Mouse (Mus musculus) neural tube, embryonic 15.5 days (tissue): Measurements from ENCODE around the gene Ghitm. TPM values are rescaled to one million over a fixed set of nuclear protein-coding genes. Genes with fewer than 3 reads are reported as not detected.

Experiments
- ATAC-seq: fragments of 200-750 bp; cut with Nextera tagmentation; 2 replicates; pipeline ENCODE4 v1.8.0; 2017; ENCODE audit warnings: mild to moderate bottlenecking, moderate TSS enrichment, moderate library complexity; ENCODE audit not compliant: low FRiP score
- H3K27ac ChIP-seq: fragments of 300-500 bp; sonication (generic); replicated peaks from 2 replicates; pipeline ENCODE4 v1.5.1; 2015; ENCODE audit warnings: mild to moderate bottlenecking, inconsistent platforms
- H3K27me3 ChIP-seq: fragments of 300-500 bp; sonication (generic); replicated peaks from 2 replicates; pipeline ENCODE4 v1.6.1; 2015; ENCODE audit warnings: inconsistent platforms
- H3K36me3 ChIP-seq: fragments of 300-500 bp; sonication (generic); 2 replicates; pipeline ENCODE4 v1.6.1; 2015; ENCODE audit warnings: inconsistent platforms
- H3K4me1 ChIP-seq: fragments of 300-500 bp; sonication (generic); 2 replicates; pipeline ENCODE4 v1.6.1; 2015; ENCODE audit warnings: inconsistent platforms
- H3K4me2 ChIP-seq: fragments of 300-500 bp; sonication (generic); 2 replicates; pipeline ENCODE4 v1.6.1; 2015; ENCODE audit warnings: inconsistent platforms, mild to moderate bottlenecking, moderate library complexity
- H3K4me3 ChIP-seq: fragments of 300-500 bp; sonication (generic); replicated peaks from 2 replicates; pipeline ENCODE4 v1.5.1; 2015; ENCODE audit warnings: mild to moderate bottlenecking, inconsistent platforms
- H3K9ac ChIP-seq: fragments of 300-500 bp; sonication (generic); replicated peaks from 2 replicates; pipeline ENCODE4 v1.6.1; 2015; ENCODE audit warnings: mild to moderate bottlenecking, inconsistent platforms
- H3K9me3 ChIP-seq: fragments of 300-500 bp; sonication (generic); replicated peaks from 2 replicates; pipeline ENCODE4 v1.6.1; 2016; ENCODE audit warnings: inconsistent platforms
- WGBS: fragments of 180-500 bp; shearing (Covaris S2); methylation state at CpG from one replicate; pipeline ENCODE4 v1.1.7; 2015; ENCODE audit warnings: mixed read lengths; 5-methylcytosine and 5-hydroxymethylcytosine counted together
- polyA plus RNA-seq: library from polyadenylated mRNA; unstranded; fragments of >200 nt; fragmentation: Nextera tagmentation; extraction: Ambion mirVana; gene quantifications from 2 replicates; pipeline ENCODE4 v1.2.1, GENCODE M21; 2015

Gene Ghitm
- polyA plus RNA-seq, 1 experiment from 2014 or later, result 225 TPM

DNA sequence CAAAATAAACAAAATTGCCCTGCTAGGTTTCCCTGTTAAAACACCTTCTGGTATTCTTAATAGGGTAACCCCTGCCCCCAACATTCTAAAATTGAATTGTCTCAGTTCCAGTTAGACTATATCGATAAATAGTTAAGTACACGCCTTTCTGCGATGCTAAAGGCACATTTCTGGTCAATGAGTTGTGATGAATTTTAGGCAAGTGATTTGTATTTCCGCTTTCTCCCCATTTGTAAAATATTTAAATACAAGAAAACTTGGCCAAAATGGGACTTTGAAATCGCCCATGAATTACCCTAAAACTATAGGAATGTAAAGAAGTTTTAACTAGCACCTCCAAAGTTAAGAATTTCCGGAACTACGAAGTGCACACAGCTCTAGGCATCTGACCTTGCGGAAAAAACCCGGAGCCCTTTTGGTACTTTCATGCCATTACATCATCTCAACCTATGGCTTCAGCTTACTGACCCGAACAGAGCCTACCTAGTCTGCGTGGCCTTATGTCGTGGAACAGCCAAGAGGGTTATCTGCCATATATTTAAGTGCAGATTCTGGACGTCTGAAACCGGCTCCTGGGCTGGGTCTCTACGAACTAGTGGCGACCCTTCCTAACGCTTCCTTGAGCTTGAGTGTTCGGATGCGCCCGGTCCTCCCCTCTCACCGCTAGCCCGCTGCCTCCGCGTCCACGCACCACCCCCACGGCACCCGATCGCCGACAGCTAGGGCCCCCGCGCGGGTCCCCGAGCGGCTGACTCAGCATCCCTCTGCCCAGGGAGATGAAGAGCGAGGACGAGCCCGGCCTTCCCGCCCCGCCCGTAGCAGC, 557 bp downstream of the Ghitm start:
- WGBS, result 2% methylated on average over 40 of the region's 40 CpGs
- no peaks in the 10 kb centered on the region for H3K27me3 ChIP-seq
- peak overlapping the region; percentile 87 for H3K27ac ChIP-seq
- H3K4me3 ChIP-seq, result peak overlapping the region; percentile 89
- H3K9ac ChIP-seq, result peak overlapping the region; percentile 82
- peak overlapping the region; percentile 68 for H3K4me2 ChIP-seq
- peaks cover 13% of the 10 kb centered on the region for H3K4me1 ChIP-seq
- no peaks in the 10 kb centered on the region for H3K9me3 ChIP-seq
- peaks cover 22% of the 10 kb centered on the region for H3K36me3 ChIP-seq
- peak; percentile 32; the same call in 1 of the 2 replicates for ATAC-seq

DNA sequence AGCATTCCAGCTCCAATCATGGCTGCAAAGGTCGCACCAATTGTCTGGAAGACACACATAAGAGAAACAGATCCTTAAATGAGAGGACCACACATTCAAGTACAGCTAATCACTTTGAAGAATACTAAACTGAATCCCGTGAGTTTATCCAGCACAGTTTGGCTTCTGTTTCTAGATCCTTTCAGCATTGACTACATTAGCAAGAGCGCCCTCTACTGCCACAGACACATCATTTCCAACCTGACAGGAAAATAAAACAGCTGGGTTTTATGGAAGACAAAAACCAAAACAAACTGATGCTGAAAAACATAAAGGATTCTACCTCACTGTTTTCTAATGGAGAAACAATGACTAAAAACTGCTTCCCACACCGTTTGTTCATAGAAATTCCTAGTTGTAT, 7.4 kb downstream of the Ghitm start:
- Histone ChIP-seq H3K36me3 (peaks cover 74% of the 10 kb centered on the region), H3K9ac (no peak overlapping the region), H3K4me3 (no peak overlapping the region), H3K4me2 (no peak overlapping the region), H3K27ac (no peak overlapping the region), H3K9me3 (no peaks in the 10 kb centered on the region), H3K27me3 (no peaks in the 10 kb centered on the region), H3K4me1 (no peaks in the 10 kb centered on the region)
- 51% methylated on average over 4 of the region's 4 CpGs for WGBS
- ATAC-seq, result no peak

GRCm38 (mm10) chr14:37119233-37119632, 15.8 kb downstream of the Ghitm start:
- Histone ChIP-seq H3K4me3 (no peak overlapping the region), H3K4me2 (no peak overlapping the region), H3K9me3 (no peaks in the 10 kb centered on the region), H3K27me3 (no peaks in the 10 kb centered on the region), H3K27ac (no peak overlapping the region), H3K36me3 (peaks cover 36% of the 10 kb centered on the region), H3K9ac (no peak overlapping the region), H3K4me1 (no peaks in the 10 kb centered on the region)
- ATAC-seq, result no peak
- WGBS, result 96% methylated on average over 4 of the region's 4 CpGs

- Histone ChIP-seq H3K9ac (no peak within 1 kb of the TSS), H3K4me3 (no peak within 1 kb of the TSS), H3K4me2 (no peak within 1 kb of the TSS), H3K27me3 (no peaks in the 10 kb centered on the region), H3K36me3 (peaks cover 8% of the 10 kb centered on the region; the same call in 1 of the 2 replicates), H3K27ac (no peak within 1 kb of the TSS), H3K9me3 (no peaks in the 10 kb centered on the region), H3K4me1 (no peaks in the 10 kb centered on the region)
- 70% methylated on average over 3 of the region's 3 CpGs for WGBS
- no peak for ATAC-seq
Measured at GRCm38 (mm10) chr14:37113922-37114321, 21.1 kb downstream of the Ghitm start, which contains the start of gene 2610528A11Rik. Gene 2610528A11Rik, minus strand, starts transcription at chr14:37114022.

DNA sequence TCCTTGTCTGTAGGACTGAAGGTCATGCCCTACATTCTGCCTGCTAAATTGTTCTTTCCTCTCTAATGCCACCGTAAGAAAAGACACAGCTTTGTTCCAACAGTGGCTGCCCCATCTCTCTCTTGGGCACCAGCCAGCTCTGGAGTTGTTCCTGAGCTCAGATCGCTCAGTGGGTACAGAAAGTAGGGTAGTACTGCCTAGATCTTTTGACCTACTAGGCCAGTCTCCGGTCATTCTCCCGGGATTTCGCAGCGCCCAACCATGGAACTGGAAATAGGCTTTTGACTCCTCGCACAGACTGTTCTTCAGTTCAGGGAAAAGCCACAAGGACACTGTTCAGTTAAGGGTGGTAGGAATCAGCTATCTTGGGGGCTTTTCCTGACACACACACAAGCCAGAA, 22.1 kb downstream of the Ghitm start:
- Histone ChIP-seq H3K4me2 (no peak overlapping the region), H3K36me3 (0 out of 2 replicates have a peak, but pooled peaks cover 4% of the 10 kb centered on the region), H3K27ac (no peak overlapping the region), H3K9ac (no peak overlapping the region), H3K4me3 (no peak overlapping the region), H3K27me3 (no peaks in the 10 kb centered on the region), H3K9me3 (no peaks in the 10 kb centered on the region), H3K4me1 (no peaks in the 10 kb centered on the region)
- ATAC-seq, result no peak
- WGBS, result 92% methylated on average over 7 of the region's 7 CpGs

DNA sequence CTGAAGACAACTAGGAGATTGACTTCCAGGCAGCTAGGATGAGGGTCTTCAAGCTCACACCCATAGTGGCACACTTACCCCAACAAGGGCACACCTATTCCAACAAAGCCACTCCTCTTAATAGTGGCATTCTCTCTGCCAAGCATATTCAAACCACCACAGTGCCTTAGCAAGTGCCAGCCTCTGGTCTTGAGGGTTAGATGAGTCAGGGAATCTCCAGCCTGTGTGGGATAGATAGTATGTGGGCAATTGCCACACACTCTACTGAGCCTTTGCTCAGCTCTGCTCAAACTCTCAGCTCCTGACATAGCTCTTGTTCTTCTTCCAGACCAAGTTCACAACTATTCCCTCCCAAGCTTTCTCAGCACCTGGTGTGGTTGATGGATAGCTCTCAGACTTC, 23.7 kb downstream of the Ghitm start:
- no peak for ATAC-seq
- Histone ChIP-seq H3K4me3 (no peak overlapping the region), H3K4me2 (no peak overlapping the region), H3K9ac (no peak overlapping the region), H3K4me1 (no peaks in the 10 kb centered on the region), H3K27ac (no peak overlapping the region), H3K36me3 (no peaks in the 10 kb centered on the region), H3K9me3 (no peaks in the 10 kb centered on the region), H3K27me3 (no peaks in the 10 kb centered on the region)

DNA sequence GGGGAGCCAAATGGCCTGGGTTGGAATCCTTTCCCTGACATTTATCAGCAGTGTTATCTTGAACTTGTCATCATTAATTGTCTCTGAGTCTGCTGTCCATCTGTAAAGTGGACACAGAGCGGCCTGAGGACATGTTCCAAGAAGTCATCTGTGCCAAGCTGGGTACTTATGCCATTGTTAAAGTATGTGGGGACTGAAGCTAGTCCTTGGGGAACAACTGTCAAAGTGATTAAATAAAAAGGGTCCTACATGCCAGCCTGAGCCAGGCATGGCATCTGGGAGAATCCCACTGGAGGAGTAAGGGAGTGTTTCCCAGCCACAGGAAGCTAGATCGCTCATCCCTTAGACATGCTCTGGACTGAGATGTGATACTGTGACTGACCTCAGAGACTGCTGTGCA, 24.6 kb downstream of the Ghitm start:
- Histone ChIP-seq H3K4me3 (no peak overlapping the region), H3K9ac (no peak overlapping the region), H3K4me2 (no peak overlapping the region), H3K9me3 (no peaks in the 10 kb centered on the region), H3K27ac (no peak overlapping the region), H3K27me3 (no peaks in the 10 kb centered on the region), H3K4me1 (no peaks in the 10 kb centered on the region), H3K36me3 (no peaks in the 10 kb centered on the region)
- ATAC-seq, result no peak
- 62% methylated on average over 2 of the region's 2 CpGs for WGBS

DNA sequence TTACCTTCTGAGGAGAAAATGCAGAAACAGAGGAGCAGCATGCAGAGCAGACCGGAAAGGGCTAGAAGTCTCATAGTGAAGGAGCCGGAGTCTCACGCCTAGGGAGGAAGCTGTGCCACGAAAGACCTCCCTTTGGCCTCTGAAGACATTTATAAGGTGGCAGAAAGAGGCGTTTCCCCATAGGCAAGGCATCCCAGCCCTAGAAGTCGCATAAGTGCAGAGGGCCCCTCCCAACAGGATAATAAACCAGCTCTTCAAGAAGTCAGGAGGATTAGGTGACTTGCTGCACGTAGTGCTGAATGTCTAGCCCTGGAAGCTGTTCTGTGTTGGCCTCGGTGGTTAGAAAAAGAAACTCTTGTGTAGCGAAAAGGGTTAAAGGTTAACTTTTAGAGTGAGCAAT, 25.1 kb downstream of the Ghitm start:
- H3K36me3 ChIP-seq, result no peaks in the 10 kb centered on the region
- 16% methylated on average over 9 of the region's 9 CpGs for WGBS
- H3K4me1 ChIP-seq, result no peaks in the 10 kb centered on the region

DNA sequence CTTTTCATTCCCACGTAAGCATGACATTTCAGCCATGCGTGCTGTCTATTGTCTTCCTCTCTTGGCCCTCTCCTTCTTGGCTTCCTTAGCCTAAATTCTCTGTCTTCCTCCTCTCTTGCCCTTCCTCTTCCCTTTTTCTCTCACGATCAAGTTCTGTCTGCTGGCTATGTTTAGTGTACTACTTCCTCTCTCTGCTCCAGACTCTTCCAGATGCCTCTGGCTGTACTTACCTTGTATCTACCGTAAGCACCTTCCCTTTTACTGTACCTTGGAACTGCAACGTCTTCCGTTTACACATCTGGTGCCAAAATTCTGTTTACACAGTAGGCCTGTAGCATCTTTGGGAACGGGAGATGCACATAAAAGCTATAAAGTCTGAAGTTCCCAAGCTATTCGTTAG, 25.6 kb downstream of the Ghitm start:
- Histone ChIP-seq H3K9me3 (no peaks in the 10 kb centered on the region), H3K27me3 (no peaks in the 10 kb centered on the region), H3K36me3 (no peaks in the 10 kb centered on the region), H3K27ac (no peak overlapping the region), H3K4me3 (no peak overlapping the region), H3K4me1 (no peaks in the 10 kb centered on the region), H3K4me2 (no peak overlapping the region), H3K9ac (no peak overlapping the region)
- no peak for ATAC-seq
- 77% methylated on average over 8 of the region's 8 CpGs for WGBS

More for the DNA sequence above, 25.1 kb downstream of the Ghitm start:
- Histone ChIP-seq H3K27me3 (no peaks in the 10 kb centered on the region), H3K9ac (no peak overlapping the region), H3K9me3 (no peaks in the 10 kb centered on the region), H3K27ac (no peak overlapping the region), H3K4me3 (no peak overlapping the region), H3K4me2 (no peak overlapping the region)
- ATAC-seq, result no peak

DNA sequence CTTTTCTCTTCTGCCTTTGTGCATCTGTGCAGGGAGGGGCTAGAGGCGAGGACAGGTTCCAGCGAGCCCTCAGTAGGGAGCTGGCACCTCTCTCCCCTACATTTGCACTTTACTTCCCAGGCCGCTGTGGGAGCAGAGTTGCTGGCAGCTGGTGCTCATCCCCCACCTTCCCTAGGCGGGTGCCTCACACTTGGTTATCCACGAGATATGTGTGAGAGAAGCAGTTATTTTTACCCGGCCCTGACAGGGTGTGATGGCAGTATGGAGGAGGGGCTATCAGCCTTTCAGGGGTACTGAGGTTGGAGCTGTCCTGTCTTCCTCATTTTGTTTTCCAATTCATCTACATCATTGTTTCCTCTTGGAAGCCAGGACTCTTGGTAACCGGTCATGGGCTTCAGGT, 29.2 kb downstream of the Ghitm start:
- no peaks in the 10 kb centered on the region for H3K36me3 ChIP-seq
- H3K4me2 ChIP-seq, result no peak overlapping the region
- H3K27me3 ChIP-seq, result no peaks in the 10 kb centered on the region
- no peak for ATAC-seq
- H3K4me1 ChIP-seq, result no peaks in the 10 kb centered on the region
- H3K27ac ChIP-seq, result no peak overlapping the region
- H3K4me3 ChIP-seq, result no peak overlapping the region
- no peaks in the 10 kb centered on the region for H3K9me3 ChIP-seq
- no peak overlapping the region for H3K9ac ChIP-seq
- WGBS, result 43% methylated on average over 7 of the region's 7 CpGs

GRCm38 (mm10) chr14:37104747-37105146, 30.3 kb downstream of the Ghitm start:
- H3K27ac ChIP-seq, result no peak overlapping the region
- no peaks in the 10 kb centered on the region for H3K4me1 ChIP-seq
- H3K9me3 ChIP-seq, result no peaks in the 10 kb centered on the region
- no peaks in the 10 kb centered on the region for H3K36me3 ChIP-seq
- 62% methylated on average over 5 of the region's 5 CpGs for WGBS
- no peak overlapping the region for H3K9ac ChIP-seq
- H3K4me2 ChIP-seq, result no peak overlapping the region
- no peak overlapping the region for H3K4me3 ChIP-seq
- H3K27me3 ChIP-seq, result no peaks in the 10 kb centered on the region
- ATAC-seq, result no peak

- H3K27ac ChIP-seq, result no peak overlapping the region
- no peaks in the 10 kb centered on the region for H3K9me3 ChIP-seq
- no peak overlapping the region for H3K4me2 ChIP-seq
- 87% methylated on average over 3 of the region's 3 CpGs for WGBS
- peaks cover 10% of the 10 kb centered on the region; the same call in 1 of the 2 replicates for H3K27me3 ChIP-seq
- no peak for ATAC-seq
- H3K4me1 ChIP-seq, result peaks cover 11% of the 10 kb centered on the region
- no peak overlapping the region for H3K9ac ChIP-seq
- no peak overlapping the region for H3K4me3 ChIP-seq
- no peaks in the 10 kb centered on the region for H3K36me3 ChIP-seq
Measured at GRCm38 (mm10) chr14:37102484-37102883, 32.6 kb downstream of the Ghitm start.
